Mouse (Mus musculus) E14TG2a.4 (cell line): ENCODE measurements around the gene Lpar1.

Source experiments
- CTCF ChIP-seq: conservative IDR thresholded peaks from 2 replicates; pipeline ENCODE4 v1.5.1; 2014; ENCODE audit warnings: low read length
- NANOG ChIP-seq: IDR thresholded peaks from 2 replicates; pipeline ENCODE4 v1.6.1; 2014; ENCODE audit warnings: borderline replicate concordance, low read length, mixed read lengths

DNA sequence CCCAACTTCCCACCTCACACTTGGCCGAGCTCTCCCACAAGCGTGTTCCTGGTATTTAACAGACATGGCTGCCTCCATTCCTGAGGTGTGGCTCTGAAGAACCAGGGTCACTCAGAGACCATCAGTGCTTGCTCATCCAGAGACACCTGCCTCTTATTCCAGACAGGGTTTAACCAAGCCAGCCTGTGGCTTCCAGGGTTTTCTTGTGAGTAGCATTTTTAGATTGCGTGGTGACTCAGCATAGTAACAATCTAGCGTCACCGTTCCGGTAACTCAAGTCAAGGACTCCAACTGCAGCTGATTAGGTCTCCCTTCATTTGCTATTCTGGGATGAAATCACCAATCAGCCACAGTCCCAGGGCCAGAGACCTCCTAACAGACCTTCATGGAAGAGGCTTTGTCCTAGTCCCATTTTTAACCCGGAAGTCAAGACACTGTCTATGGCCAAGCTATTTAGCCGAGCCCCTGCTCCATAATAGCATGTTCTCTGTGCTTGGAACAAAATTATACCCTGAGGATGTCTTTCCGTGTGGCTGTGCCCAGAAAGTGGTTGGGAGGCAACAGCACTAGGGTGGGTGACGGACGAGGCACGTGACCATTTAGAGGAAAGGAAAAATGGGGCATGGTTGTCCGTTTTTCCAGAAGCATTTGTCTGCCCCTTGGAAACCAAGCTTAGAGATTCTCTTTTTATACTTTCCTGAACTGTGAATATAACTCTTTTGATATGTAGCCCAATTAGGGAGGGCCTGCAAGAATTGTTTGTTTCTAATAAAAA, 89.1 kb downstream of the Lpar1 start:
- TF ChIP-seq CTCF (no peak), NANOG (no peak)
